Mouse (Mus musculus): ENCODE results near the gene 1700020L24Rik. TPM values are rescaled to one million over a fixed set of nuclear protein-coding genes. Genes with fewer than 3 reads are reported as not detected.

The 1700020L24Rik gene
- polyA plus RNA-seq (2014; fragmentation: Nextera tagmentation; extraction: Ambion mirVana), result 1.4 and 1.8 TPM in 2 replicates

GRCm38 (mm10) chr11:83437377-83437776 lies at the start of gene 1700020L24Rik:
TSS of gene 1700020L24Rik (plus strand) at chr11:83437677.
- no peaks in the 10 kb centered on the region for H3K36me3 ChIP-seq (ENCODE audit: control insufficient read depth, insufficient read depth, low read length)
- H3K4me2 ChIP-seq (ENCODE audit: low read length), result no peak within 1 kb of the TSS
- ATAC-seq (ENCODE audit: insufficient number of reproducible peaks, insufficient read depth, low FRiP score, low read depth), result no peak
- no peak within 1 kb of the TSS for H3K27ac ChIP-seq (replicated peaks in 1 of 2; ENCODE audit: control insufficient read depth in 1 of 2, insufficient read depth in 1 of 2, low read depth in 2 of 2, low read length in 2 of 2)
- peaks cover 11% of the 10 kb centered on the region for H3K27me3 ChIP-seq (ENCODE audit: control insufficient read depth, insufficient read depth, low read length)
- H3K9me3 ChIP-seq (ENCODE audit: control insufficient read depth, low read length), result no peaks in the 10 kb centered on the region
- H3K4me1 ChIP-seq (ENCODE audit: control insufficient read depth in 2 of 2, insufficient read depth in 2 of 2, low read length in 2 of 2), result peaks cover 10 to 20% of the 10 kb centered on the region in 2 experiments
- H3K9ac ChIP-seq (ENCODE audit: low read length), result no peak within 1 kb of the TSS
- H3K4me3 ChIP-seq (ENCODE audit: control insufficient read depth in 1 of 2, insufficient read depth in 1 of 2, low read depth in 1 of 2, low read length in 2 of 2), result no peak within 1 kb of the TSS
- 74% methylated on average over 1 of the region's 1 CpGs for WGBS

GRCm38 (mm10) chr11:83393062-83393461 lies 44.4 kb upstream of the 1700020L24Rik start:
- Histone ChIP-seq H3K9ac (ENCODE audit: low read length) (0 out of 2 replicates have a peak overlapping the region, but pooled peaks have one; percentile 44), H3K27ac (replicated peaks in 1 of 2; ENCODE audit: control insufficient read depth in 1 of 2, insufficient read depth in 1 of 2, low read depth in 2 of 2, low read length in 2 of 2) (peak overlapping the region; percentile 97 to 99), H3K4me2 (ENCODE audit: low read length) (peak overlapping the region; percentile 49), H3K36me3 (ENCODE audit: control insufficient read depth, insufficient read depth, low read length) (peaks cover 59% of the 10 kb centered on the region), H3K27me3 (ENCODE audit: control insufficient read depth, insufficient read depth, low read length) (no peaks in the 10 kb centered on the region), H3K4me1 (ENCODE audit: control insufficient read depth in 2 of 2, insufficient read depth in 2 of 2, low read length in 2 of 2) (peaks cover 10 to 32% of the 10 kb centered on the region in 2 experiments), H3K9me3 (ENCODE audit: control insufficient read depth, low read length) (no peaks in the 10 kb centered on the region), H3K4me3 (ENCODE audit: control insufficient read depth in 1 of 2, insufficient read depth in 1 of 2, low read depth in 1 of 2, low read length in 2 of 2) (no peak overlapping the region; a peak in 1 of 4 replicates)
- peak; percentile 56; the same call in 1 of the 2 replicates for ATAC-seq (ENCODE audit: insufficient number of reproducible peaks, insufficient read depth, low FRiP score, low read depth)
- WGBS, result 25% methylated on average over 4 of the region's 4 CpGs

- Histone ChIP-seq H3K4me1 (ENCODE audit: control insufficient read depth in 2 of 2, insufficient read depth in 2 of 2, low read length in 2 of 2) (peaks cover 10 to 32% of the 10 kb centered on the region in 2 experiments), H3K9me3 (ENCODE audit: control insufficient read depth, low read length) (no peaks in the 10 kb centered on the region), H3K27ac (replicated peaks in 1 of 2; ENCODE audit: control insufficient read depth in 1 of 2, insufficient read depth in 1 of 2, low read depth in 2 of 2, low read length in 2 of 2) (peak overlapping the region in 1 of 2 experiments; percentile 31; a peak in 1 of 4 replicates), H3K27me3 (ENCODE audit: control insufficient read depth, insufficient read depth, low read length) (no peaks in the 10 kb centered on the region), H3K4me2 (ENCODE audit: low read length) (no peak overlapping the region), H3K9ac (ENCODE audit: low read length) (no peak overlapping the region), H3K36me3 (ENCODE audit: control insufficient read depth, insufficient read depth, low read length) (peaks cover 70% of the 10 kb centered on the region), H3K4me3 (ENCODE audit: control insufficient read depth in 1 of 2, insufficient read depth in 1 of 2, low read depth in 1 of 2, low read length in 2 of 2) (no peak overlapping the region)
- ATAC-seq (ENCODE audit: insufficient number of reproducible peaks, insufficient read depth, low FRiP score, low read depth), result no peak
- 33% methylated on average over 6 of the region's 6 CpGs for WGBS
Measured at GRCm38 (mm10) chr11:83394802-83395439, 42.6 kb upstream of the 1700020L24Rik start.

- Histone ChIP-seq H3K9me3 (ENCODE audit: control insufficient read depth, low read length) (no peaks in the 10 kb centered on the region), H3K9ac (ENCODE audit: low read length) (no peak overlapping the region), H3K27me3 (ENCODE audit: control insufficient read depth, insufficient read depth, low read length) (no peaks in the 10 kb centered on the region), H3K36me3 (ENCODE audit: control insufficient read depth, insufficient read depth, low read length) (peaks cover 58% of the 10 kb centered on the region), H3K27ac (replicated peaks in 1 of 2; ENCODE audit: control insufficient read depth in 1 of 2, insufficient read depth in 1 of 2, low read depth in 2 of 2, low read length in 2 of 2) (no peak overlapping the region), H3K4me3 (ENCODE audit: control insufficient read depth in 1 of 2, insufficient read depth in 1 of 2, low read depth in 1 of 2, low read length in 2 of 2) (no peak overlapping the region), H3K4me1 (ENCODE audit: control insufficient read depth in 2 of 2, insufficient read depth in 2 of 2, low read length in 2 of 2) (peaks cover 9 to 21% of the 10 kb centered on the region in 2 experiments), H3K4me2 (ENCODE audit: low read length) (no peak overlapping the region)
- 75% methylated on average over 7 of the region's 7 CpGs for WGBS
- no peak for ATAC-seq (ENCODE audit: insufficient number of reproducible peaks, insufficient read depth, low FRiP score, low read depth)
Measured at GRCm38 (mm10) chr11:83397626-83398025, 39.9 kb upstream of the 1700020L24Rik start.

- 81% methylated on average over 5 of the region's 5 CpGs for WGBS
- Histone ChIP-seq H3K27ac (replicated peaks in 1 of 2; ENCODE audit: control insufficient read depth in 1 of 2, insufficient read depth in 1 of 2, low read depth in 2 of 2, low read length in 2 of 2) (no peak overlapping the region), H3K9ac (ENCODE audit: low read length) (no peak overlapping the region), H3K4me1 (ENCODE audit: control insufficient read depth in 2 of 2, insufficient read depth in 2 of 2, low read length in 2 of 2) (peaks cover 5 to 14% of the 10 kb centered on the region in 2 experiments), H3K36me3 (ENCODE audit: control insufficient read depth, insufficient read depth, low read length) (peaks cover 65% of the 10 kb centered on the region), H3K4me3 (ENCODE audit: control insufficient read depth in 1 of 2, insufficient read depth in 1 of 2, low read depth in 1 of 2, low read length in 2 of 2) (no peak overlapping the region), H3K27me3 (ENCODE audit: control insufficient read depth, insufficient read depth, low read length) (no peaks in the 10 kb centered on the region), H3K9me3 (ENCODE audit: control insufficient read depth, low read length) (no peaks in the 10 kb centered on the region), H3K4me2 (ENCODE audit: low read length) (no peak overlapping the region)
- ATAC-seq (ENCODE audit: insufficient number of reproducible peaks, insufficient read depth, low FRiP score, low read depth), result no peak
Measured at GRCm38 (mm10) chr11:83398724-83399123, 38.8 kb upstream of the 1700020L24Rik start.

GRCm38 (mm10) chr11:83403787-83404186 lies 33.7 kb upstream of the 1700020L24Rik start:
- WGBS, result 47% methylated on average over 7 of the region's 7 CpGs
- no peak overlapping the region for H3K4me3 ChIP-seq (ENCODE audit: control insufficient read depth in 1 of 2, insufficient read depth in 1 of 2, low read depth in 1 of 2, low read length in 2 of 2)
- no peak overlapping the region for H3K9ac ChIP-seq (ENCODE audit: low read length)
- H3K9me3 ChIP-seq (ENCODE audit: control insufficient read depth, low read length), result no peaks in the 10 kb centered on the region
- H3K27ac ChIP-seq (replicated peaks in 1 of 2; ENCODE audit: control insufficient read depth in 1 of 2, insufficient read depth in 1 of 2, low read depth in 2 of 2, low read length in 2 of 2), result no peak overlapping the region
- H3K36me3 ChIP-seq (ENCODE audit: control insufficient read depth, insufficient read depth, low read length), result peaks cover 46% of the 10 kb centered on the region
- no peaks in the 10 kb centered on the region for H3K27me3 ChIP-seq (ENCODE audit: control insufficient read depth, insufficient read depth, low read length)
- H3K4me1 ChIP-seq (ENCODE audit: control insufficient read depth in 2 of 2, insufficient read depth in 2 of 2, low read length in 2 of 2), result peaks cover 0 to 19% of the 10 kb centered on the region in 2 experiments; a peak in 3 of 4 replicates
- ATAC-seq (ENCODE audit: insufficient number of reproducible peaks, insufficient read depth, low FRiP score, low read depth), result no peak
- no peak overlapping the region for H3K4me2 ChIP-seq (ENCODE audit: low read length)

- peaks cover 9 to 22% of the 10 kb centered on the region in 2 experiments; a peak in 3 of 4 replicates for H3K4me1 ChIP-seq (ENCODE audit: control insufficient read depth in 2 of 2, insufficient read depth in 2 of 2, low read length in 2 of 2)
- H3K36me3 ChIP-seq (ENCODE audit: control insufficient read depth, insufficient read depth, low read length), result peaks cover 29% of the 10 kb centered on the region
- H3K27ac ChIP-seq (replicated peaks in 1 of 2; ENCODE audit: control insufficient read depth in 1 of 2, insufficient read depth in 1 of 2, low read depth in 2 of 2, low read length in 2 of 2), result no peak overlapping the region
- no peak overlapping the region for H3K4me2 ChIP-seq (ENCODE audit: low read length)
- H3K9me3 ChIP-seq (ENCODE audit: control insufficient read depth, low read length), result no peaks in the 10 kb centered on the region
- 50% methylated on average over 3 of the region's 3 CpGs for whole genome bisulfite sequencing
- H3K4me3 ChIP-seq (ENCODE audit: control insufficient read depth in 1 of 2, insufficient read depth in 1 of 2, low read depth in 1 of 2, low read length in 2 of 2), result no peak overlapping the region
- H3K27me3 ChIP-seq (ENCODE audit: control insufficient read depth, insufficient read depth, low read length), result no peaks in the 10 kb centered on the region
- ATAC-seq (ENCODE audit: insufficient number of reproducible peaks, insufficient read depth, low FRiP score, low read depth), result no peak
- no peak overlapping the region for H3K9ac ChIP-seq (ENCODE audit: low read length)
Measured at GRCm38 (mm10) chr11:83406391-83406790, 31.1 kb upstream of the 1700020L24Rik start.

Measured in heart, embryonic 14.5 days (tissue).